Mouse (Mus musculus) MEL (cell line): ENCODE measurements around the gene Strn. TPM values are rescaled to one million over a fixed set of nuclear protein-coding genes. Genes with fewer than 3 reads are reported as not detected.
A peak's percentile ranks its signal among the peaks of the same experiment; 100 is the strongest.

Experiments used
- DNase-seq: peaks from one replicate; pipeline ENCODE4 v3.0.0; 2011; ENCODE audit warnings: low read depth, low spot score
- H3K27ac ChIP-seq: 2 replicates; pipeline ENCODE4 v1.5.1; 2012; ENCODE audit warnings: low read depth, mild to moderate bottlenecking, control low read depth, low read length, moderate library complexity; ENCODE audit not compliant: control insufficient read depth
- H3K27me3 ChIP-seq, 2 experiments: fragments of 150-350 bp in 1 of 2; sonication (generic) in 1 of 2; 2 replicates each; pipeline ENCODE4 v1.6.1; 2012; ENCODE audit warnings: low read length in 2 of 2, mild to moderate bottlenecking in 2 of 2, improper control_type of control experiment in 1 of 2, moderate library complexity in 1 of 2; ENCODE audit not compliant: insufficient read depth in 2 of 2, control insufficient read depth in 1 of 2
- H3K36me3 ChIP-seq, 2 experiments: 2 replicates each; pipeline ENCODE4 v1.6.1; 2012 to 2014; ENCODE audit warnings: low read length in 2 of 2, improper control_type of control experiment in 1 of 2, inconsistent platforms in 1 of 2, mild to moderate bottlenecking in 1 of 2; ENCODE audit not compliant: insufficient read depth in 2 of 2, control insufficient read depth in 1 of 2
- H3K4me1 ChIP-seq, 2 experiments: fragments of 150-350 bp in 1 of 2; sonication (generic) in 1 of 2; 2 replicates each; pipeline ENCODE4 v1.6.1; 2012; ENCODE audit warnings: low read length in 2 of 2, improper control_type of control experiment in 1 of 2, mild to moderate bottlenecking in 1 of 2; ENCODE audit not compliant: insufficient read depth in 2 of 2, control insufficient read depth in 1 of 2
- H3K4me3 ChIP-seq, 2 experiments: fragments of 150-350 bp in 1 of 2; sonication (generic) in 1 of 2; 2 replicates each; pipeline ENCODE4 v1.5.1; 2012; ENCODE audit warnings: low read depth in 2 of 2, low read length in 2 of 2, mild to moderate bottlenecking in 2 of 2, moderate library complexity in 2 of 2, control low read depth in 1 of 2, improper control_type of control experiment in 1 of 2; ENCODE audit not compliant: control insufficient read depth in 1 of 2, insufficient read depth in 1 of 2
- H3K79me2 ChIP-seq: 2 replicates; pipeline ENCODE4 v1.6.1; 2012; ENCODE audit warnings: mild to moderate bottlenecking, low read length, moderate library complexity; ENCODE audit not compliant: control insufficient read depth, poor library complexity, insufficient read depth
- H3K9ac ChIP-seq: 2 replicates; pipeline ENCODE4 v1.6.1; 2012; ENCODE audit warnings: low read depth, mild to moderate bottlenecking, control low read depth, low read length, moderate library complexity; ENCODE audit not compliant: control insufficient read depth, poor library complexity, severe bottlenecking
- H3K9me3 ChIP-seq: fragments of 150-350 bp; sonication (generic); replicated peaks from 2 replicates; pipeline ENCODE4 v1.6.1; 2012; ENCODE audit warnings: mild to moderate bottlenecking, low read length, improper control_type of control experiment, moderate library complexity; ENCODE audit not compliant: insufficient read depth
- CHD1 ChIP-seq: IDR thresholded peaks from 2 replicates; pipeline ENCODE4 v1.6.1; 2012; ENCODE audit warnings: low read depth, mild to moderate bottlenecking, inconsistent platforms, low read length, improper control_type of control experiment
- CTCF ChIP-seq, 3 experiments: IDR thresholded peaks in 2 of 3; conservative IDR thresholded peaks in 1 of 3; 2 replicates each; pipeline ENCODE4 v1.5.1; 2011 to 2012; ENCODE audit warnings: low read length in 3 of 3, low read depth in 2 of 3, mild to moderate bottlenecking in 2 of 3, improper control_type of control experiment in 1 of 3, inconsistent platforms in 1 of 3, mixed read lengths in 1 of 3, moderate library complexity in 1 of 3; ENCODE audit not compliant: control insufficient read depth in 1 of 3, insufficient read depth in 1 of 3, poor library complexity in 1 of 3, severe bottlenecking in 1 of 3
- E2F4 ChIP-seq: IDR thresholded peaks from 2 replicates; pipeline ENCODE4 v1.6.1; 2011; ENCODE audit warnings: low read depth, low read length, improper control_type of control experiment, borderline replicate concordance
- GABPA ChIP-seq: IDR thresholded peaks from 2 replicates; pipeline ENCODE4 v1.6.1; 2012; ENCODE audit warnings: low read depth, mild to moderate bottlenecking, inconsistent platforms, low read length, improper control_type of control experiment, moderate library complexity
- GATA1 ChIP-seq: IDR thresholded peaks from 2 replicates; pipeline ENCODE4 v1.6.1; 2011; ENCODE audit warnings: low read depth, low read length, improper control_type of control experiment
- JUND ChIP-seq: IDR thresholded peaks from 2 replicates; pipeline ENCODE4 v1.6.1; 2011; ENCODE audit warnings: low read depth, mild to moderate bottlenecking, improper control_type of control experiment, low read length
- MAFK ChIP-seq: IDR thresholded peaks from 2 replicates; pipeline ENCODE4 v1.6.1; 2011; ENCODE audit warnings: low read depth, mild to moderate bottlenecking, low read length, improper control_type of control experiment, borderline replicate concordance
- MAX ChIP-seq: IDR thresholded peaks from 2 replicates; pipeline ENCODE4 v1.6.1; 2011; ENCODE audit warnings: low read length, improper control_type of control experiment
- MAZ ChIP-seq: IDR thresholded peaks from 2 replicates; pipeline ENCODE4 v1.6.1; 2012; ENCODE audit warnings: low read depth, mild to moderate bottlenecking, inconsistent platforms, low read length, improper control_type of control experiment
- MXI1 ChIP-seq: IDR thresholded peaks from 2 replicates; pipeline ENCODE4 v1.6.1; 2011; ENCODE audit warnings: mild to moderate bottlenecking, low read depth, low read length, improper control_type of control experiment
- MYB ChIP-seq: IDR thresholded peaks from 2 replicates; pipeline ENCODE4 v1.6.1; 2011; ENCODE audit warnings: mild to moderate bottlenecking, low read depth, low read length, improper control_type of control experiment
- MYC ChIP-seq: IDR thresholded peaks from 2 replicates; pipeline ENCODE4 v1.6.1; 2011; ENCODE audit warnings: low read depth, mild to moderate bottlenecking, low read length, improper control_type of control experiment, moderate library complexity
- NRF1 ChIP-seq: IDR thresholded peaks from 2 replicates; pipeline ENCODE4 v1.6.1; 2014; ENCODE audit warnings: low read depth, mild to moderate bottlenecking, inconsistent platforms, low read length, improper control_type of control experiment, moderate library complexity; ENCODE audit not compliant: poor library complexity, insufficient read depth, severe bottlenecking
- RAD21 ChIP-seq: IDR thresholded peaks from 2 replicates; pipeline ENCODE4 v1.6.1; 2011; ENCODE audit warnings: mild to moderate bottlenecking, low read depth, low read length, improper control_type of control experiment
- RCOR1 ChIP-seq: IDR thresholded peaks from 2 replicates; pipeline ENCODE4 v1.6.1; 2012; ENCODE audit warnings: low read depth, mild to moderate bottlenecking, inconsistent platforms, low read length, improper control_type of control experiment
- SIN3A ChIP-seq: IDR thresholded peaks from 2 replicates; pipeline ENCODE4 v1.6.1; 2012; ENCODE audit warnings: low read length, improper control_type of control experiment, inconsistent platforms
- SMC3 ChIP-seq: IDR thresholded peaks from 2 replicates; pipeline ENCODE4 v1.6.1; 2011; ENCODE audit warnings: low read depth, low read length, improper control_type of control experiment
- TAL1 ChIP-seq: IDR thresholded peaks from 2 replicates; pipeline ENCODE4 v1.6.1; 2012; ENCODE audit warnings: mild to moderate bottlenecking, inconsistent platforms, low read length, moderate library complexity, mixed read lengths
- TCF12 ChIP-seq: IDR thresholded peaks from 2 replicates; pipeline ENCODE4 v1.6.1; 2014; ENCODE audit warnings: low read depth, mild to moderate bottlenecking, inconsistent platforms, low read length, improper control_type of control experiment, moderate library complexity
- USF1 ChIP-seq: IDR thresholded peaks from 2 replicates; pipeline ENCODE4 v1.6.1; 2014; ENCODE audit warnings: low read depth, mild to moderate bottlenecking, inconsistent platforms, low read length, improper control_type of control experiment, moderate library complexity
- ZC3H11A ChIP-seq: IDR thresholded peaks from 2 replicates; pipeline ENCODE4 v1.6.1; 2012; ENCODE audit warnings: low read depth, mild to moderate bottlenecking, inconsistent platforms, low read length, improper control_type of control experiment
- ZKSCAN1 ChIP-seq: IDR thresholded peaks from 2 replicates; pipeline ENCODE4 v1.6.1; 2012; ENCODE audit warnings: low read depth, mild to moderate bottlenecking, inconsistent platforms, low read length, improper control_type of control experiment, moderate library complexity
- polyA plus RNA-seq, 2 experiments: library from polyadenylated mRNA; stranded (reverse) in 1 of 2; unstranded in 1 of 2; fragments of >175 nt in 1 of 2; fragments of >200 nt in 1 of 2; gene quantifications; 2 replicates each; pipeline versions ENCODE4 v1.2.1 to v1.2.4; 2012; ENCODE audit warnings: low replicate concordance in 2 of 2, low read depth in 1 of 2; ENCODE audit not compliant: insufficient read length in 2 of 2, insufficient read depth in 1 of 2, missing spikeins in 1 of 2
- total RNA-seq: library from RNA; depleted of rRNA; stranded (reverse); fragments of 300-350 nt; gene quantifications from 2 replicates; pipeline ENCODE4 v1.2.3, GENCODE M21; 2012

Gene Strn
- total and polyA plus RNA-seq, 3 experiments, result 10.2 to 13.9 TPM; not detected in 1

DNA sequence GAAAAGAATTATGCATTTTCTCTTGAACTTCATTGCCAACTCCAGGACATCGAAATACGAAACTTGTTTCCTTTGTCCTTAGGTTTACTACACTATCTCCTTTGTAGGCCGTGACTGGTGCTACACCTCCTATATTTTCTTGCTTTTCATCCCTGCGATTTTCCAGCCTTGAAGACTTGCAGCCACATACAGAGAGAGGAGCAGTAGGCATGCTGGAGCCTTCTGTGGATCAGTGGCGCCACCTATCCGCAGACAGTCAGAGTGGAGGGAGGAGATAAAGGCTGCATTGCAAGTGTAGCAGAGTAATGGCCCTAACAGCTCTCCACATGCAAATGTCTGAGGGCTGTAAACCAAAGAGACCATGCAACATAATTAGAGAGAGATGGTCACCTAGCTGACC is 125.9 kb downstream of the Strn start:
- DNase-seq, result peak; percentile 48
- Histone ChIP-seq H3K27me3 (no peaks in the 10 kb centered on the region), H3K9ac (no peak overlapping the region), H3K4me1 (no peaks in the 10 kb centered on the region), H3K79me2 (no peaks in the 10 kb centered on the region), H3K27ac (no peak overlapping the region), H3K9me3 (no peaks in the 10 kb centered on the region), H3K4me3 (no peak overlapping the region), H3K36me3 (no peaks in the 10 kb centered on the region)
- TF ChIP-seq ZC3H11A (peak; percentile 22; the same call in 1 of the 2 replicates), MAFK (no peak), CTCF (IDR thresholded peaks at IDR 0.05 in 2 of 3, conservative IDR thresholded peaks at IDR 0.05 in 1 of 3; ENCODE audit: control insufficient read depth in 1 of 3, insufficient read depth in 1 of 3, low read depth in 2 of 3, low read length in 3 of 3, poor library complexity in 1 of 3, severe bottlenecking in 1 of 3) (peak; percentile 42 to 75 (median 71)), RAD21 (peak; percentile 54), MAZ (no peak), TCF12 (no peak), MAX (no peak), E2F4 (no peak), SMC3 (peak; percentile 43), GABPA (no peak), RCOR1 (no peak), MYB (no peak)

- Histone ChIP-seq H3K79me2 (no peaks in the 10 kb centered on the region), H3K9me3 (no peaks in the 10 kb centered on the region), H3K27me3 (no peaks in the 10 kb centered on the region), H3K36me3 (no peaks in the 10 kb centered on the region), H3K4me1 (0 out of 4 replicates have a peak, but pooled peaks cover 0 to under 1% of the 10 kb centered on the region in 2 experiments), H3K9ac (no peak overlapping the region)
- no peak for DNase-seq
- TF ChIP-seq RCOR1 (no peak), MXI1 (no peak), USF1 (no peak), MYB (no peak), ZC3H11A (no peak)
- TF ChIP-seq, all 39 proteins: peak for 0
- no peak overlapping the region for H3K27ac ChIP-seq
- no peak overlapping the region for H3K4me3 ChIP-seq
Measured at GRCm38 (mm10) chr17:78609191-78609855, 127.7 kb downstream of the Strn start.

DNA sequence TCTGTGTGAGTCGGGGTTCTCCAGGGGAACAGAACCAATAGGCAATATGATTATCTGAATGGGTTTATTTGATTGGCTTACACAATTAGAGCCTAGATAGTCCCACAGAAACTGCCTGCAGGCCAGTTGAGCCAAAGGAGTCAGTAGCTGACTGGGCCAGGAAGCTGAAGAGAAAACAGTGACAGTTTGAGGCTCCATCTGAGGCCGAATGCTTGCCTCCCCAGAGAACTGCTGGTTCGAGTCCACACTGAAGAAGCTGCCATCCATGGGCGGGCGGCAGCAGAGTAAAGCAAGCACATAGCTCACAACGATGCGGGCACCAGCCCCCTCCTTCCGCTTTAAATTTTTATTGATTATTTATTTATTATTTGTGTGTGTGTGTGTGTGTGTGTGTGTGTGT is 128.3 kb downstream of the Strn start:
- no peaks in the 10 kb centered on the region for H3K27me3 ChIP-seq
- TF ChIP-seq CHD1, result no peak
- no peak for TF ChIP-seq NRF1
- TF ChIP-seq USF1, result no peak
- TF ChIP-seq MYC, result no peak
- no peak for TF ChIP-seq ZKSCAN1
- TF ChIP-seq JUND, result no peak
- no peak for TF ChIP-seq SIN3A
- no peak for TF ChIP-seq GATA1
- no peak for TF ChIP-seq RAD21
- no peak for TF ChIP-seq TAL1
- no peak for TF ChIP-seq TCF12
- TF ChIP-seq, all 39 proteins: peak for 0
- Histone ChIP-seq H3K9me3 (no peaks in the 10 kb centered on the region), H3K36me3 (no peaks in the 10 kb centered on the region; a peak in 1 of 4 replicates), H3K27ac (no peak overlapping the region), H3K79me2 (no peaks in the 10 kb centered on the region), H3K4me3 (no peak overlapping the region), H3K4me1 (peaks cover 0 to 4% of the 10 kb centered on the region in 2 experiments; a peak in 1 of 4 replicates), H3K9ac (no peak overlapping the region)
- no peak for DNase-seq
